Mouse (Mus musculus) gastrocnemius, postnatal 25 days (tissue): ENCODE data around the gene Lrrc74a. TPM values are rescaled to one million over a fixed set of nuclear protein-coding genes. Genes with fewer than 3 reads are reported as not detected.

Experiments
- DNase-seq: peaks from one replicate; pipeline ENCODE4 v3.0.0; 2022
- total RNA-seq, 2 experiments: library from RNA; stranded (reverse); gene quantifications; 1 replicate in 1 of 2; 2 replicates in 1 of 2; pipeline ENCODE4 v1.2.3; 2021

Gene Lrrc74a
- total RNA-seq, 2 experiments from 2014 or later: not detected

- no peak for DNase-seq
These were observed 70.7 kb downstream of the Lrrc74a start for GRCm38 (mm10) chr12:86804857-86805256.

DNA sequence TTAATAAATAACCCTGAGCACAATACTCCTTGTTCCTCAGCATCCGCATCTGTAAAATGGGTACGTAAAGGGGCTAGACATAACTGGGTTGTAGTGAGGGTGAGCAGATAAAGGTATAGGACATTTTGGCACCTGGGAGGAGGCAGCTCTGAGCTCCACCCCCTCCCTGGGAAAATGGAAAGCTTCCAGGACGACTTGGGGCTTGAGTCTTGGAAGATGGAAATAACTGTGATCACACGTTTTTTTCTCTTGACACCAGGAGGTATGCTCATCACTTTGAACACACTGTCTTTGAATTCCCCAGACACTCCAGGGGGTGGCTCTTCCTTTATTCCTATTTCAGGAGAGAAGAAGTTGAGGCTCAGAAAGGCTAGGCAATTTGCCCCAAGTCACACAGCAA, 71.1 kb downstream of the Lrrc74a start:
- no peak for DNase-seq

DNA sequence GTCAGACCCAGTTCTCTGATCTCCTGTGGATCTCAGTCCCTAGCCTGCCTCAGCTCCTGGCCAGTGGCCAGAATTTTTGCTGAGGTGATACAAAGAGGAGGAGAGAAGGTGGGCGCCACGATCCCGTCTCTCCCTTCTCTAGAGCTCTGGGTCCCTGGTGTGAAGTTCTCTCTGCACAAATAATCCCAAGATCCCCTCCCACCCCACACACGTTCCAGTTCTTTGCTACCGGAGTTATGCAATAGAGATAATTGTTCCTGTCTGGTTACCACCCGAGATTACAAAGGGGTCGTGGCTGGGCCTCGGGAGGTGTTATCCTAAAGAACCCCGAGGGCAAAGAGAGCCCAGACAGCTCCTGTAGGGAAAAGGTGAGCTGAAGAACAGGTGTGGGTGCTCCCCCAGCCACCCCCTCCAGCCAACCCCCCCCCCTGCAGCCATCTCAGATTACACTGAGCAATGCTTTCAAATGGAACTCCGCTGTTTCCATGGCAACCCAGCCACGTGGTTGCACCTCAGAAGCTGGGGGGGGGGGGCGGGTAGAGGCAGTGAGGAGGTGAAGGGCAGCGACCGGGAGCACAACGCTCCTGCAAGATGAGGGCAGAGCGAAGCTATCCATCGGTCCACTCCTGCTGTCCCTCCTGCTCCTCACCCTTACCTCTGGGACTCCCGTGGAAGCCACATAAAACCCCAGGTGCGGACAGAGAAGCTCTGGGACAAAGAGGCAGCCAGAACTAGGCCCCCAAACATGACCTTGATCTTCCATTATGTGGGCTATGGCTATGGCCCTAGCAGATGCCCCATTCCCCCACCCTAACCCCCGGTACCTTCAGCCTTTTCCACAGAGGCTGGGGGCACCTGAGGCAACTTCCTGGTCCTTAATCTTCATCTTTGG, 72.1 kb downstream of the Lrrc74a start:
- DNase-seq: no peak

GRCm38 (mm10) chr12:86806923-86807794, 73.0 kb downstream of the Lrrc74a start:
- DNase-seq: no peak

DNA sequence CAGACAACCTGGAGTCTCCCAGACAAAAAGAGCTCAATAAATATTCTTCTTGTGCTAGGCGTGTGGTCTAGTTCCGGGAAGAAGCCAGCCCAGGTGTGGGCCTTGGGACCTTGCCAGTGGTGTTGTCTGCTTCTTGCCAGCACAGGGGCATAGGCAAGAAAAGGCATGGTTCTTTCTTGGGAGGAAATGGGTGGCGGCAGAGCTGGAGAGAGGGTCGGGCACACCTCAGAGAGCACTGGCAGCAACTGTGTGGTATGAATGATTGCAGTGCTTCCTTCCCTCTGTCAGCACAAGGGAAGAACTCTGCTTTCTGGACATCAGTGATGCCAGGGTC, 73.6 kb downstream of the Lrrc74a start:
- DNase-seq: no peak

GRCm38 (mm10) chr12:86808856-86809255, 74.7 kb downstream of the Lrrc74a start:
- DNase-seq: no peak

- no peak for DNase-seq
These were observed 75.9 kb downstream of the Lrrc74a start for GRCm38 (mm10) chr12:86810040-86810439.

- DNase-seq: peak; percentile 47
These were observed 76.7 kb downstream of the Lrrc74a start for GRCm38 (mm10) chr12:86810725-86811444.

DNA sequence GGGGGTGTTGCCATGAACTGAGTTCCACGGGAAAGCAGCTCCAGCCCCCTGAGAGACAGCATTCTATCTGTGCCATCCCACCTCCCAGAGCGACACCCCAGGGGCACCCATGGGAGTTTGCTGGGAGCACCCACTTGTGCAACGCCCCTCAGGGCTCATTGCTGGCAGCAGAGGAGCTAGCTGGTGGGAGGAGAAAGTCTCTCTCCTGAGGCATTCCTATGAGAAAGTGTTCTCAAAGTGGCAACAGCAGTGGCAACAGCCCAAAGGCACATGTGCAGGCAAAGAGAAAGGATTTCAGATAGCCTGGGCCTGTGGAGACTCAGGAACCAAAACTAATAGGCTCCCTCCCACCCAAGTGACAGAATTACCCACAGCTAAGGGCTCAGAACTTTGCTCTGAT, 78.6 kb downstream of the Lrrc74a start:
- no peak for DNase-seq

Other genes with a start within 250 kb of the Lrrc74a start
- 10 to 100 TPM; 10.3 to 11.8 TPM for gene Vash1, start 55.7 kb upstream of the Lrrc74a start, total RNA-seq
- 1 to 10 TPM; 3.3 to 3.8 TPM for gene Angel1, start 7.9 kb upstream of the Lrrc74a start, total RNA-seq
- 10 to 100 TPM; 22.0 to 24.0 TPM for gene Irf2bpl, start 150.4 kb downstream of the Lrrc74a start, total RNA-seq
- gene Cipc, start 212.7 kb downstream of the Lrrc74a start, total RNA-seq: 10 to 100 TPM; 22.7 to 32.3 TPM